Mouse (Mus musculus) layer of hippocampus, adult 8-10 months (tissue): ENCODE data around the gene Ntan1. TPM values are rescaled to one million over a fixed set of nuclear protein-coding genes. Genes with fewer than 3 reads are reported as not detected.

Experiments used
- DNase-seq, 2 experiments: peaks; one replicate each; pipeline ENCODE4 v3.0.0; 2022; ENCODE audit warnings: low spot score in 2 of 2
- microRNA-seq, 2 experiments: library from miRNA; unstranded; fragments of <30 nt; microRNA quantifications; one replicate each; pipeline ENCODE4 v1.2.0; 2022
- total RNA-seq, 4 experiments: library from RNA; stranded (reverse); gene quantifications; 2 replicates each; pipeline ENCODE4 v1.2.4; 2022

Gene Ntan1
- total RNA-seq, 4 experiments from 2014 or later = 90.5 to 94.1 (median 92.2) TPM

DNA sequence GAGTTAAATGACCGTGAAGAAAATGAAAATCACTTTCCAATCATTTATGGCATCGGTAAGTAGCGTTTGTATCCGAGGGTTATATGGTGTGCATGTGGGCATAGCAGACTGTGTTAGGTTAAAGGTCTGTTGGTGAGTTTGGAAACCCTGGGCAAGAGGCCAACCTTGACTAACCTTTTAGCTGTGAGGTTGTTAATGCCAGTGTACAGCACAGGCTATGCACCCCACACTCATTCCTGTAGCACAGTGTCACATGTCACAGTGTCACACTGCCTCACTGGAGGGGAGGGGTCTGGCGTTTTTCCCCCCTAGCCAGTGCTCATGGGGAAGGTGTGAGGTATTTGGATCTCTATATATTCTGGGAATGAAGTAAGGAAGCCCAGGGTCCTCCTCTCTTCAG lies 13.0 kb downstream of the Ntan1 start:
- DNase-seq = no peak

GRCm38 (mm10) chr16:13834382-13834781 lies 15.7 kb downstream of the Ntan1 start:
- DNase-seq = no peak

- no peak for DNase-seq
These were observed 21.4 kb downstream of the Ntan1 start for GRCm38 (mm10) chr16:13840056-13840455.

- no peak for DNase-seq
These were observed 22.3 kb downstream of the Ntan1 start for GRCm38 (mm10) chr16:13840956-13841355.

- no peak for DNase-seq
These were observed 26.4 kb downstream of the Ntan1 start for GRCm38 (mm10) chr16:13845031-13845430.

GRCm38 (mm10) chr16:13846675-13847074 lies 28.0 kb downstream of the Ntan1 start:
- no peak for DNase-seq

DNA sequence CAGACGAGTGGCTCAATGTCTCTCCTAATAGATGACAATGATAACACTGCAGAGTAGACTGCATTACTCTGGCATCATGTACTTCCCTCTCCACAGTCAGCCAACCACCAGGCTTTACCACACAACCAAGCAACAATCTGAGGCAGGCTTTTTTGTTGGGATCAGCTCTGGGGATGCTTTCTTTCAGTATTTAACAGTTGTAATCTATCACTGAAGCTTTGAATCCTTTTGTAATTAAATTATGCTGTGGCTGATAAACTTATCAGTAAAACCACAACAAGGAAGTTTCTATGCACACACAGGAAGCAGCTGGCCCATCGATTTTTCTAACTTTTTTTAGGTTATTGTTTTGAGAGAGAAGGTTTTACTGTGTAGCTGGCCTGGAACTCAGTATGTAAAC lies 29.7 kb downstream of the Ntan1 start:
- DNase-seq = no peak

GRCm38 (mm10) chr16:13851446-13851845 lies 32.8 kb downstream of the Ntan1 start:
- no peak for DNase-seq

DNA sequence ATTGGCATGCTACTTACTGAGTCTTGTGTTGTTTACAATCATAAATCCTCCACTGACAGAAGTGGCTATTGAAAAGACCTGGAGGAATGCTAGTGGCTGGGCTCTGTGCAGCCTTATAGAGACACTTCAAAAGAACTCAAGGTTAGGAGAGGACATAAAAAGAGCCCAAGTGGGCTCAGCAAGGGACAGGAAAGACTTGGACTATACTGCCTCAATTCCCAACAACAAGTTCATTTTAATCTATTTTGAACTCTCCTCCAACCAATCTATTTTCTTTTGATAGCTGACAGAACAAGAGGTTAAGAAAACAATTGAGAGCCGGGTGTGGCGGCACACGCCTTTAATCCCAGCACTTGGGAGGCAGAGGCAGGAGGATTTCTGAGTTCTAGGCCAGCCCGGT lies 35.2 kb downstream of the Ntan1 start:
- DNase-seq = no peak

GRCm38 (mm10) chr16:13866076-13866475 lies 47.4 kb downstream of the Ntan1 start:
- DNase-seq = no peak

DNA sequence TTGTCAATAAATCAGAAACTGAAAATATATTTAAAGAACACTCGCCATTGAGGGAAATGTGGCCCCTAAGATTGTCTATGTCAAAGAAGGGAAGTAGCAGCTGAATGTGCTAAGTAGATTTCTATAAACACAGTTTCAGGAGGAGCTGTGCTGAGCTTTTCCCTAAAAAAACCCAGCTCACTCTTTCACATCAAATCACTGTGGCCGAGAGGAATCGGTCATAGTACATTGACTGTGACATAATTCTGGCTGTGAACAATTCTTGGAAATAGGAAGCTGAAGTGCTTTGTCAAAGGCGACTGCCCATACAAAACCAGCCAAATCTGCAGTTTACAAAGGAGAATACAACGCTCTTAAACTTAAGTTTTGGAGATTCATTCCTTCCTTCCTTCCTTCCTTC lies 48.0 kb downstream of the Ntan1 start:
- DNase-seq = no peak

GRCm38 (mm10) chr16:13867406-13867805 lies 48.8 kb downstream of the Ntan1 start:
- peak; percentile 34 to 38 for DNase-seq

- DNase-seq = no peak
These were observed 49.4 kb downstream of the Ntan1 start for GRCm38 (mm10) chr16:13867910-13868514.

GRCm38 (mm10) chr16:13875483-13875882 lies 56.8 kb downstream of the Ntan1 start:
- DNase-seq = no peak

DNA sequence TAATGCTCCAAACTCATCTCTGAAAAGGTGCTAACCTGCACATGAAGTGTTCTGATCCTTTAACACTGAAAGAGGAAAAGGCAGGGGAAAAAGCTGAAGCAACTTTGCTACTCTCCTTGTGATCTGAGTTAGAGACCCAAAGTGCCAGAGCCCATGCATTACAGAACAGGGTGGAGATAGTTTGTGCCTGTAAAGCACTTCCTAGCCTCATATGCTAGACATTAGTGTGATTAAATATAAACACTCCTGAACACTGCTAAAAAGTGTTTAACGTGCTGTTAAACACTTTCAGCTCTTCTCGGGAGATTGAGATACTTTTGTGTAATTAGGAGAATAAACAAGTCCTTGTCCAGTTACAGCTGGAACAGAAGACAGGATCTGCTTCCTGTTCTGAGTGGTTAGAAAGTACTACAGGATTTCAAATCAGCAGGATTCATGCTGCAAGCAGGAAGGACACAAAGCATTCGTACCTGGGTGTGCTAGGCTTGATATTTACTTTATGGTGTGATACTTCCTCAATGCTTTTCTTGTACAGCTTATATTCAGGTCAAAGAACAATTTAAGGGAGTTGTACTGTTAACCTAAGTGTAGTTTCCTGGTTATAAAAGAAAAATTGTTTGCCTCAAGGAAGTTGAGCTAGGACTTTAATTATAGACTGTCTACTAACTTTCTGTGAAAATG lies 64.6 kb downstream of the Ntan1 start:
- DNase-seq = no peak

Small RNA genes lying within 50 kb of the gene (microRNA-seq; reads per million reads assigned to microRNA genes)
- 0 reads per million in 2 experiments for gene Gm27734

Other genes starting within 250 kb of the Ntan1 start
- gene Parn, start 150.7 kb upstream of the Ntan1 start, total RNA-seq = 10 to 100 TPM; 24.0 to 30.4 (median 30.0) TPM
- 10 to 100 TPM; 36.8 to 44.7 (median 42.0) TPM for gene Bfar, start 147.0 kb upstream of the Ntan1 start, total RNA-seq
- 1 to 10 TPM; 3.8 to 6.5 (median 5.9) TPM for gene 3110001I22Rik, start 146.9 kb upstream of the Ntan1 start, total RNA-seq
- not detected for gene Pla2g10, start 87.9 kb upstream of the Ntan1 start, total RNA-seq
- gene Rrn3, start 38.1 kb upstream of the Ntan1 start, total RNA-seq = 10 to 100 TPM; 44.5 to 57.4 (median 51.1) TPM
- gene Pdxdc1, start 84.3 kb downstream of the Ntan1 start, total RNA-seq = 10 to 100 TPM; 72.3 to 79.6 (median 74.5) TPM
- gene Mpv17l, start 84.3 kb downstream of the Ntan1 start, total RNA-seq = 10 to 100 TPM; 74.4 to 77.8 (median 75.4) TPM
- 100 to 1,000 TPM; 231 to 272 (median 251) TPM for gene 2900011O08Rik, start 167.8 kb downstream of the Ntan1 start, total RNA-seq
- gene Ifitm7, start 168.0 kb downstream of the Ntan1 start, total RNA-seq = 1 to 10 TPM; 1.3 to 3.5 (median 2.7) TPM